Mouse (Mus musculus): ENCODE measurements at regions not wholly inside any gene's neighbourhood (a gene's known extent, or its start where the extent isn't known, plus 50 kb on each side); places are given as distances from the start of the nearest gene placed in this dataset.

- H3K4me1 ChIP-seq (ENCODE audit: control insufficient read depth, insufficient read depth, low read length): no peaks in the 10 kb centered on the region; the same call in 1 of the 2 replicates
- no peak overlapping the region for H3K27ac ChIP-seq (ENCODE audit: control insufficient read depth, insufficient read depth, low read depth, low read length)
- H3K27me3 ChIP-seq (ENCODE audit: control insufficient read depth, insufficient read depth, low read length): no peaks in the 10 kb centered on the region
- H3K36me3 ChIP-seq (ENCODE audit: control insufficient read depth, insufficient read depth, low read length): no peaks in the 10 kb centered on the region
- H3K4me3 ChIP-seq (ENCODE audit: control insufficient read depth, low read depth, low read length): no peak overlapping the region
- TF ChIP-seq CTCF (IDR thresholded peaks at IDR 0.05; ENCODE audit: control insufficient read depth, insufficient read depth, insufficient replicate concordance, low read depth, low read length) (no peak), POLR2A (IDR thresholded peaks at IDR 0.05; ENCODE audit: control insufficient read depth, low read depth, low read length) (no peak)
Observed at GRCm38 (mm10) chr12:31188011-31188576, 52.5 kb upstream of the Gm6993 start.

GRCm38 (mm10) chr12:31190265-31190664 is 50.3 kb upstream of the Gm6993 start:
- no peaks in the 10 kb centered on the region; the same call in 1 of the 2 replicates for H3K4me1 ChIP-seq (ENCODE audit: control insufficient read depth, insufficient read depth, low read length)
- TF ChIP-seq CTCF (IDR thresholded peaks at IDR 0.05; ENCODE audit: control insufficient read depth, insufficient read depth, insufficient replicate concordance, low read depth, low read length): no peak
- TF ChIP-seq POLR2A (IDR thresholded peaks at IDR 0.05; ENCODE audit: control insufficient read depth, low read depth, low read length): no peak
- H3K27ac ChIP-seq (ENCODE audit: control insufficient read depth, insufficient read depth, low read depth, low read length): no peak overlapping the region
- no peaks in the 10 kb centered on the region for H3K36me3 ChIP-seq (ENCODE audit: control insufficient read depth, insufficient read depth, low read length)
- H3K27me3 ChIP-seq (ENCODE audit: control insufficient read depth, insufficient read depth, low read length): no peaks in the 10 kb centered on the region
- H3K4me3 ChIP-seq (ENCODE audit: control insufficient read depth, low read depth, low read length): no peak overlapping the region

Measured in testis, adult 2 months (tissue).